In genomic region chr9:83349905-83350304, GRCm38 (mm10) we compare ENCODE assay signal across 10 mouse cellular contexts.
DNase-seq lines count a peak whose midpoint lies in the region; ATAC-seq and TF ChIP-seq lines count a peak whose summit lies in the region.
"Had no signal": no experiment of that assay in that cellular context is flagged by ENCODE, and none has a peak within 500 bp of the region (broad histone marks: within the 10 kb centered on the region; RNA-seq: fewer than 3 reads in every experiment).

No protein-coding gene starts in this region.

- no peak overlapping the region for H3K4me3 ChIP-seq in hindbrain, embryonic 15.5 days
- H3K4me3 ChIP-seq in hindbrain, embryonic 11.5 days (ENCODE audit: low read depth, low read length): no peak overlapping the region
- no peak overlapping the region for H3K4me3 ChIP-seq in embryonic facial prominence, embryonic 15.5 days (replicated peaks)
- H3K4me3 ChIP-seq in limb, embryonic 15.5 days: no peak overlapping the region
- H3K4me3 ChIP-seq in gastrocnemius, adult 2 months: no peak overlapping the region

- H3K4me2 ChIP-seq in hindbrain, embryonic 15.5 days: no peak overlapping the region
- no peak overlapping the region for H3K4me2 ChIP-seq in hindbrain, embryonic 11.5 days (replicated peaks; ENCODE audit: low read depth, low read length)
- no peak overlapping the region for H3K4me2 ChIP-seq in embryonic facial prominence, embryonic 15.5 days (replicated peaks)
- H3K4me2 ChIP-seq in limb, embryonic 15.5 days: no peak overlapping the region

- H3K9ac ChIP-seq in hindbrain, embryonic 15.5 days: no peak overlapping the region
- no peak overlapping the region for H3K9ac ChIP-seq in hindbrain, embryonic 11.5 days (ENCODE audit: low read depth, low read length)
- H3K9ac ChIP-seq in embryonic facial prominence, embryonic 15.5 days: no peak overlapping the region
- H3K9ac ChIP-seq in limb, embryonic 15.5 days: no peak overlapping the region

- no peak for DNase-seq in hindbrain, embryonic 11.5 days (ENCODE audit: low spot score)
- DNase-seq in Muller cell, postnatal 12 days (ENCODE audit: inconsistent ontology term): peak; percentile 54
- DNase-seq in gastrocnemius, adult 2 months: no peak
- no peak for DNase-seq in thymus, postnatal 36 days
- DNase-seq: cerebellum, adult 11 months had no signal

- 7% methylated on average over 1 of the region's 1 CpGs for WGBS in hindbrain, embryonic 15.5 days
- 4% methylated on average over 1 of the region's 1 CpGs for WGBS in hindbrain, embryonic 11.5 days
- 6% methylated on average over 1 of the region's 1 CpGs for WGBS in embryonic facial prominence, embryonic 15.5 days
- WGBS in limb, embryonic 15.5 days: 11% methylated on average over 1 of the region's 1 CpGs

- 0 out of 2 replicates have a peak overlapping the region, but pooled peaks have one; percentile 23 for H3K27ac ChIP-seq in hindbrain, embryonic 15.5 days (replicated peaks)
- no peak overlapping the region for H3K27ac ChIP-seq in hindbrain, embryonic 11.5 days (ENCODE audit: low read depth, low read length)
- H3K27ac ChIP-seq in embryonic facial prominence, embryonic 15.5 days (replicated peaks): peak overlapping the region; percentile 89
- peak overlapping the region; percentile 57 for H3K27ac ChIP-seq in limb, embryonic 15.5 days
- H3K27ac ChIP-seq in gastrocnemius, adult 2 months: no peak overlapping the region

- H3K9me3 ChIP-seq in hindbrain, embryonic 15.5 days: no peaks in the 10 kb centered on the region
- H3K9me3 ChIP-seq in hindbrain, embryonic 11.5 days (ENCODE audit: control insufficient read depth, low read length): no peaks in the 10 kb centered on the region
- no peaks in the 10 kb centered on the region for H3K9me3 ChIP-seq in embryonic facial prominence, embryonic 15.5 days (replicated peaks)
- H3K9me3 ChIP-seq in limb, embryonic 15.5 days: no peaks in the 10 kb centered on the region

- peaks cover 13% of the 10 kb centered on the region; the same call in 1 of the 2 replicates for H3K4me1 ChIP-seq in hindbrain, embryonic 15.5 days (replicated peaks)
- H3K4me1 ChIP-seq in hindbrain, embryonic 11.5 days (replicated peaks; ENCODE audit: control insufficient read depth, insufficient read depth, low read length): no peaks in the 10 kb centered on the region; the same call in 1 of the 2 replicates
- H3K4me1 ChIP-seq in embryonic facial prominence, embryonic 15.5 days: peaks cover 36% of the 10 kb centered on the region
- H3K4me1 ChIP-seq in limb, embryonic 15.5 days: peaks cover 28% of the 10 kb centered on the region

- no peak for TF ChIP-seq CTCF in gastrocnemius, adult 2 months (IDR thresholded peaks at IDR 0.05)

- no peaks in the 10 kb centered on the region for H3K27me3 ChIP-seq in hindbrain, embryonic 15.5 days
- no peaks in the 10 kb centered on the region for H3K27me3 ChIP-seq in hindbrain, embryonic 11.5 days (ENCODE audit: control insufficient read depth, insufficient read depth, low read length)
- no peaks in the 10 kb centered on the region for H3K27me3 ChIP-seq in embryonic facial prominence, embryonic 15.5 days
- no peaks in the 10 kb centered on the region for H3K27me3 ChIP-seq in limb, embryonic 15.5 days

- intact Hi-C loops in gastrocnemius, adult 2 months (cut with DNase I): no loop called here

- ATAC-seq in hindbrain, embryonic 15.5 days (ENCODE audit: low FRiP score, low read depth): no peak
- ATAC-seq in hindbrain, embryonic 11.5 days (ENCODE audit: low FRiP score): no peak; the same call in 1 of the 2 replicates
- ATAC-seq in embryonic facial prominence, embryonic 15.5 days (ENCODE audit: insufficient number of reproducible peaks, low FRiP score, low TSS enrichment, low read depth): peak; percentile 49; the same call in 1 of the 2 replicates
- peak; percentile 21; the same call in 1 of the 2 replicates for ATAC-seq in limb, embryonic 15.5 days (ENCODE audit: insufficient number of reproducible peaks, low FRiP score, low TSS enrichment, low read depth)
- ATAC-seq in CD4-positive, CD25-positive, alpha-beta regulatory T cell, adult 4 months: no peak
- ATAC-seq: activated CD4-positive, CD25-positive, alpha-beta regulatory T cell, adult 4 months had no signal

- no peaks in the 10 kb centered on the region for H3K36me3 ChIP-seq in hindbrain, embryonic 15.5 days
- H3K36me3 ChIP-seq in hindbrain, embryonic 11.5 days (ENCODE audit: control insufficient read depth, insufficient read depth, low read length): no peaks in the 10 kb centered on the region
- no peaks in the 10 kb centered on the region for H3K36me3 ChIP-seq in embryonic facial prominence, embryonic 15.5 days
- no peaks in the 10 kb centered on the region for H3K36me3 ChIP-seq in limb, embryonic 15.5 days

Comparison
In these comparisons a context has a peak if more than half of its experiments do, and no peak if none do; other contexts are left out.
1. H3K27ac ChIP-seq: peak in hindbrain, embryonic 15.5 days (single experiment), embryonic facial prominence, embryonic 15.5 days (single experiment) and limb, embryonic 15.5 days (single experiment); none in hindbrain, embryonic 11.5 days (single experiment) and gastrocnemius, adult 2 months (single experiment).
2. ATAC-seq: peak in embryonic facial prominence, embryonic 15.5 days (single experiment) and limb, embryonic 15.5 days (single experiment); none in hindbrain, embryonic 15.5 days (single experiment), hindbrain, embryonic 11.5 days (single experiment) and CD4-positive, CD25-positive, alpha-beta regulatory T cell, adult 4 months (single experiment).